Mouse (Mus musculus) heart, embryonic 11.5 days (tissue): ENCODE results near the gene Aif1. TPM values are rescaled to one million over a fixed set of nuclear protein-coding genes. Genes with fewer than 3 reads are reported as not detected.
A peak's percentile ranks its signal among the peaks of the same experiment; 100 is the strongest.

Experiments
- ATAC-seq: fragments of 200-750 bp; cut with Nextera tagmentation; replicated peaks from 2 replicates; pipeline ENCODE4 v1.8.0; 2017; ENCODE audit warnings: moderate library complexity; ENCODE audit not compliant: insufficient number of reproducible peaks, low FRiP score, low TSS enrichment
- H3K27ac ChIP-seq: fragments of 300-500 bp; sonication (generic); 2 replicates; pipeline ENCODE4 v1.5.1; 2014; ENCODE audit warnings: mild to moderate bottlenecking, low read depth, low read length
- H3K27me3 ChIP-seq: fragments of 300-500 bp; sonication (generic); 2 replicates; pipeline ENCODE4 v1.6.1; 2014; ENCODE audit warnings: mild to moderate bottlenecking, low read length, mixed read lengths; ENCODE audit not compliant: control insufficient read depth, insufficient read depth
- H3K36me3 ChIP-seq: fragments of 300-500 bp; sonication (generic); 2 replicates; pipeline ENCODE4 v1.6.1; 2014; ENCODE audit warnings: mild to moderate bottlenecking, low read length, moderate library complexity, mixed read lengths; ENCODE audit not compliant: control insufficient read depth, insufficient read depth
- H3K4me1 ChIP-seq: fragments of 300-500 bp; sonication (generic); 2 replicates; pipeline ENCODE4 v1.6.1; 2014; ENCODE audit warnings: low read length; ENCODE audit not compliant: control insufficient read depth, insufficient read depth
- H3K4me2 ChIP-seq: fragments of 300-500 bp; sonication (generic); 2 replicates; pipeline ENCODE4 v1.6.1; 2014; ENCODE audit warnings: mild to moderate bottlenecking, moderate library complexity
- H3K4me3 ChIP-seq: fragments of 300-500 bp; sonication (generic); 2 replicates; pipeline ENCODE4 v1.5.1; 2014; ENCODE audit warnings: low read depth, low read length
- H3K9ac ChIP-seq: fragments of 300-500 bp; sonication (generic); 2 replicates; pipeline ENCODE4 v1.6.1; 2014; ENCODE audit warnings: mild to moderate bottlenecking, low read depth, low read length, moderate library complexity
- H3K9me3 ChIP-seq: fragments of 300-500 bp; sonication (generic); replicated peaks from 2 replicates; pipeline ENCODE4 v1.6.1; 2016; ENCODE audit warnings: low read length; ENCODE audit not compliant: control insufficient read depth
- WGBS: fragments of 180-500 bp; shearing (Covaris S2); extraction: QIAGEN DNeasy Blood & Tissue Kit; methylation state at CpG from one replicate; pipeline ENCODE4 v1.1.7; 2014; ENCODE audit not compliant: insufficient replicate concordance; 5-methylcytosine and 5-hydroxymethylcytosine counted together
- polyA plus RNA-seq: library from polyadenylated mRNA; unstranded; fragments of >200 nt; fragmentation: Nextera tagmentation; extraction: Ambion mirVana; gene quantifications from 2 replicates; pipeline ENCODE4 v1.2.1, GENCODE M21; 2014

Gene Aif1
- polyA plus RNA-seq, 1 experiment from 2014 or later = 4.2 TPM

- H3K9ac ChIP-seq = peak overlapping the region; percentile 64
- peak; percentile 83; the same call in 1 of the 2 replicates for ATAC-seq
- peak overlapping the region; percentile 72 for H3K4me2 ChIP-seq
- 24% methylated on average over 12 of the region's 12 CpGs for WGBS
- peak overlapping the region; percentile 94 for H3K4me3 ChIP-seq
- no peaks in the 10 kb centered on the region for H3K27me3 ChIP-seq
- peaks cover 14% of the 10 kb centered on the region for H3K4me1 ChIP-seq
- H3K36me3 ChIP-seq = peaks cover 14% of the 10 kb centered on the region
- peak overlapping the region; percentile 96 for H3K27ac ChIP-seq
- no peaks in the 10 kb centered on the region for H3K9me3 ChIP-seq
Measured at GRCm38 (mm10) chr17:35165451-35166155, 10.3 kb downstream of the Aif1 start.

GRCm38 (mm10) chr17:35164568-35165450 lies 11.1 kb downstream of the Aif1 start, which contains the start of gene Prrc2a:
Gene Prrc2a (minus strand): TSS chr17:35164897.
- H3K4me1 ChIP-seq = peaks cover 14% of the 10 kb centered on the region
- H3K9ac ChIP-seq = peak within 1 kb of the TSS; percentile 98
- H3K27ac ChIP-seq = peak within 1 kb of the TSS; percentile 96
- H3K4me2 ChIP-seq = peak within 1 kb of the TSS; percentile 93
- peak within 1 kb of the TSS; percentile 94 for H3K4me3 ChIP-seq
- peak; percentile 94 for ATAC-seq
- peaks cover 21% of the 10 kb centered on the region for H3K36me3 ChIP-seq
- no peaks in the 10 kb centered on the region for H3K27me3 ChIP-seq
- WGBS = under 1% methylated on average over 59 of the region's 89 CpGs
- no peaks in the 10 kb centered on the region for H3K9me3 ChIP-seq

- H3K36me3 ChIP-seq = peaks cover 27% of the 10 kb centered on the region
Measured at GRCm38 (mm10) chr17:35164218-35164567, 11.7 kb downstream of the Aif1 start.

GRCm38 (mm10) chr17:35163326-35164081 lies 12.4 kb downstream of the Aif1 start:
- ATAC-seq = no peak
- H3K9ac ChIP-seq = peak overlapping the region; percentile 98
- H3K4me2 ChIP-seq = peak overlapping the region; percentile 93
- 13% methylated on average over 8 of the region's 8 CpGs for WGBS
- H3K4me3 ChIP-seq = peak overlapping the region; percentile 94
- peak overlapping the region; percentile 89 for H3K27ac ChIP-seq
- H3K36me3 ChIP-seq = peaks cover 34% of the 10 kb centered on the region
- no peaks in the 10 kb centered on the region for H3K9me3 ChIP-seq
- H3K4me1 ChIP-seq = peaks cover 14% of the 10 kb centered on the region
- no peaks in the 10 kb centered on the region for H3K27me3 ChIP-seq

More at GRCm38 (mm10) chr17:35164218-35164567, 11.7 kb downstream of the Aif1 start:
- Histone ChIP-seq H3K4me1 (peaks cover 14% of the 10 kb centered on the region), H3K27me3 (no peaks in the 10 kb centered on the region), H3K4me2 (peak overlapping the region; percentile 93), H3K27ac (peak overlapping the region; percentile 89), H3K9me3 (no peaks in the 10 kb centered on the region), H3K4me3 (peak overlapping the region; percentile 94), H3K9ac (peak overlapping the region; percentile 98)
- 1% methylated on average over 20 of the region's 28 CpGs for WGBS
- no peak for ATAC-seq

- no peaks in the 10 kb centered on the region for H3K27me3 ChIP-seq
- peaks cover 14% of the 10 kb centered on the region for H3K4me1 ChIP-seq
- H3K36me3 ChIP-seq = peaks cover 41% of the 10 kb centered on the region
- no peak for ATAC-seq
- H3K4me3 ChIP-seq = peak overlapping the region; percentile 94
- peak overlapping the region; percentile 98 for H3K9ac ChIP-seq
- WGBS = 63% methylated on average over 12 of the region's 12 CpGs
- H3K9me3 ChIP-seq = no peaks in the 10 kb centered on the region
- H3K27ac ChIP-seq = no peak overlapping the region
- H3K4me2 ChIP-seq = peak overlapping the region; percentile 93
Measured at GRCm38 (mm10) chr17:35162730-35163129, 13.1 kb downstream of the Aif1 start.

GRCm38 (mm10) chr17:35162121-35162520 lies 13.7 kb downstream of the Aif1 start:
- no peak for ATAC-seq
- Histone ChIP-seq H3K4me1 (peaks cover 14% of the 10 kb centered on the region), H3K4me2 (peak overlapping the region; percentile 93), H3K36me3 (peaks cover 47% of the 10 kb centered on the region), H3K9ac (0 out of 2 replicates have a peak overlapping the region, but pooled peaks have one; percentile 2), H3K4me3 (peak overlapping the region; percentile 94), H3K27ac (no peak overlapping the region), H3K9me3 (no peaks in the 10 kb centered on the region), H3K27me3 (no peaks in the 10 kb centered on the region)
- WGBS = 74% methylated on average over 14 of the region's 14 CpGs

GRCm38 (mm10) chr17:35161421-35161820 lies 14.4 kb downstream of the Aif1 start:
- no peak overlapping the region for H3K4me3 ChIP-seq

GRCm38 (mm10) chr17:35159638-35160037 lies 16.2 kb downstream of the Aif1 start:
- no peak overlapping the region for H3K9ac ChIP-seq
- H3K27me3 ChIP-seq = no peaks in the 10 kb centered on the region
- H3K4me3 ChIP-seq = no peak overlapping the region
- no peak overlapping the region for H3K27ac ChIP-seq
- no peaks in the 10 kb centered on the region for H3K9me3 ChIP-seq
- H3K4me1 ChIP-seq = peaks cover 11% of the 10 kb centered on the region
- peaks cover 71% of the 10 kb centered on the region for H3K36me3 ChIP-seq
- WGBS = 81% methylated on average over 7 of the region's 7 CpGs
- no peak overlapping the region for H3K4me2 ChIP-seq
- ATAC-seq = no peak

More at GRCm38 (mm10) chr17:35161421-35161820, 14.4 kb downstream of the Aif1 start:
- no peak for ATAC-seq
- Histone ChIP-seq H3K9ac (0 out of 2 replicates have a peak overlapping the region, but pooled peaks have one; percentile 2), H3K4me2 (peak overlapping the region; percentile 93), H3K9me3 (no peaks in the 10 kb centered on the region), H3K36me3 (peaks cover 54% of the 10 kb centered on the region), H3K27ac (no peak overlapping the region), H3K4me1 (peaks cover 14% of the 10 kb centered on the region), H3K27me3 (no peaks in the 10 kb centered on the region)
- 85% methylated on average over 11 of the region's 11 CpGs for WGBS
